Mouse (Mus musculus) testis, adult 2 months (tissue): ENCODE data around the gene H2afv.

Experiments
- CTCF ChIP-seq: fragments of 200-500 bp; IDR thresholded peaks from 2 replicates; pipeline ENCODE4 v1.5.1; 2012; ENCODE audit warnings: low read depth, mild to moderate bottlenecking, inconsistent platforms, low read length, moderate library complexity; ENCODE audit not compliant: control insufficient read depth, insufficient read depth, insufficient replicate concordance
- POLR2A ChIP-seq: fragments of 200-500 bp; IDR thresholded peaks from 2 replicates; pipeline ENCODE4 v1.6.1; 2012; ENCODE audit warnings: low read depth, mild to moderate bottlenecking, inconsistent platforms, low read length, moderate library complexity; ENCODE audit not compliant: control insufficient read depth

- no peak for TF ChIP-seq POLR2A
- no peak for TF ChIP-seq CTCF
Observed at GRCm38 (mm10) chr11:6471493-6471892, 27.2 kb upstream of the H2afv start.
